Mouse (Mus musculus) brain, adult 2 months (tissue): Measurements from ENCODE around the gene Wnt11.

Experiments
- DNase-seq: peaks from one replicate; pipeline ENCODE4 v3.0.0; 2011; ENCODE audit warnings: low read depth, low spot score

Wnt11 gene

DNA sequence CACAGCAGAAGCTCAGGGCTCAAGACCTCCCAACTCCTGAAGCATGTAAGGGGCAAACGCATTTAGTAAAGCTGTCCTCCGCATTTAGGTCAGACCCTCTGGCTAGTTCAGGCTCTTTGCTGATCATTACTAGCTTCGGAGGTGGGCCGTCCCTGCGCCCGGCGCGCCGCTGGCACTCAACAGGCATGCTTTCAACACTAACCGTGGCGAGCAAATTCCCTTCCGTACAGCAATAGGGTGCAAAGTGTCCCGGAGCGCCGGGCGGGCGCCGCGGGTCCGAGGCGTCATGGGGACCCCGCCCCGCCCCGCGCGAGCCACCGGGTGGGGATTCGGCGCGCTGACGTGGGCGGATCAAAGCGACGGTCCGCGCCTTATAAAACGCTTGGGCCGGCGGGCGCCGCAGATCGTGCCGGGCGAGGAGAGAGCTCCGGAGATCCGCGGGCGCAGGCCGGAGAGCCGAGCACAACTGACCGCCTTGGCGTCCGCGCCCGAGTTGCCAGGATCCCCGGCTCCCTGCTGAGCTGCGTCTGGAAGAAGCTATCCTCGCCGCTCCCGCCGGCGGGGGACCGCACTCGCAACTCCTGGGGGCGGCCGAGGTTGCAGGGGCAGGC is at the start of gene Wnt11:
Gene Wnt11 (plus strand): TSS at position 402 of the 611 bp plus-strand sequence.
- peak; percentile 15 for DNase-seq

DNA sequence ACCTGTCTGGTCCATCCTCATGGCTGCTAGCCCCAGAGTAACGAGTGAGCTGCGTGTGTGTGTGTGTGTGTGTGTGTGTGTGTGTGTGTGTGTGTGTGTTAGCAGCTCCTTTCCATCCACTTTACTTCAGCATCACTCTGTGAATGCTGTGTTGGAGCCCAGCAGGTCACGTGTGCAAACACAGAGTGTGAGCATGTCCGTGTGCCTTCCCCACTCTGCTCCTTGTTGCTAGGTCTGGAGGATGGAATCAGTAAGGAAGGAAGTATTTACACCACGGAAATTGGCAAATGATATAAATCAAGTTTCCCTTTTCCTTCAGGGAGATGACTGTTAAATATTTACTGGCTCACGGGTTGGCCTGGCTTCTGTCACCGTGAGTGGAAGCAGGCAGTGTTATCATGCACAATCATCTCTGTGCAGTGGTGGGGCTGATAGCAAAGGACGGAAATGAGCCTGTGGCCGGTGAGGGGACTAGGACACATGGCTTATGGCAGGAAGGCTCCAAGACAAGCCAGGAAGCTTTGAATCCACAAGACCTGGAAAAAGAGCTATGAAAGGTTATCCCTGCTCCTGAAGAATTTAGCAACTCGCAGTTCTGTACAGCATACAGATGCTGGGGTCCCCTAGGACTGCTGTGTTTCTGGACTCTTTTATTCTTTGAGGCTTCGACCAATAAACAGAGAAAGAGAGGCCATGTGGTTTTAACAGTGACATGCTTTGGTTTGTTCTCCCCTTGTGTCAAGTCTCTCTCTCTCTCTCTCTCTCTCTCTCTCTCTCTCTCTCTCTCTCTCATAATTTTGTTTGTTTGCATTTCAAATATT is 47.9 kb upstream of the Wnt11 start:
- DNase-seq: no peak

DNA sequence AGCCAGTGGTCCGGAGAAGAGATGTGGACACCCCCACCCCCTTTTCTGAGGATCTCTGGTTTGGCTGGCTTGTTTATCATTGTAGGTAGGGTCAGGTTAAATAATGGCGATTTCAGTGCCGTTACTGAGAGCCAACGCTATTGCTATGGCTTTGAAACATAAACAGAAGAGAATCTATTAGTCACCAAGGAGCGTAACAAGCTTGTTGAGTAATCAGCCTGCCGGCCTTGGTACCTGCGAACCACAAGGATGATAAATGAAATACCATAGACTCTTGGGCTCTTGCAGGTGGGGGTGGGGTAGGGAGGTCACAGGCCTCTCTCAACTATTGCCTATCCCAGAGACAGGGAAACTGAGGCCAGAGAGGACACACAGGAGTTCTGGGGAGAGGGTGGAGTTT is 46.2 kb upstream of the Wnt11 start:
- no peak for DNase-seq

DNA sequence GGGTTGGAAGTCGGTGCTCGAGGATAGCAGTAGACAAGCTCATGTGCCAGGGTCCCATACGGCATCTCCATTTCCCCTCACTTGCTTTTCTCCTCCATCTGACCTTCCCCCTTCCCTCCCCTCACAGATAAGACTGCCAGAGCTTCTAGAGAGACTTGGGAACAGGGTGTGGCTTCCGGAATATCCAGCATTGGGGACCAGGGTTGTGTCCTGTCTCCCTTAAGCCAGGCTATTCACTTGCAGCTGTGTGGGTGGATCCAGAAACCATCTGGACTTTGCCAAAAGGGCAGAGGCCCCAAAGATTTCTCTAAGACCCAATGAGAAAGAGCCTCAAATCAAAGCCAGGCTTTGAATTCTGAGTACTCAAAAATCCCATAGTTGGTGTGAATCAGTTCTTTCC is 45.8 kb upstream of the Wnt11 start:
- DNase-seq: no peak

DNA sequence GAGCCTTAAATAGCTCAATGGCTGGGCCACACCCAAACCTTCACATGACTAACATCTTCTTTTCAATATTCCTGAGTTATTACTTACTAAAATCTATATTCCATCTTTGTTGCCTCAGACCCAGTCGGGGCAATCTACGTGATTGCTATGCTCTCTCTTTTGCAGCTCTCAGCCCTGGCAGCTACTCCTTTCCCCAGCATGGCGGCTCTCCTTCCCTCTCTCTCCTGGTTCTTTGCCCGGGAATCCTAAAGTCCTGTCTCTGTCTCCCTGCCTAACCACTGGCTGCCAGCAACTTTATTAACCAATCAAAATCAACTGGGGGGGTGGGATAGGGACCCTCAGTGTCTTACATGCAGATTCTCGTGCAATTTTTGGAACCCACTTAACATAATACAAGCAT is 43.0 kb upstream of the Wnt11 start:
- DNase-seq: no peak

DNA sequence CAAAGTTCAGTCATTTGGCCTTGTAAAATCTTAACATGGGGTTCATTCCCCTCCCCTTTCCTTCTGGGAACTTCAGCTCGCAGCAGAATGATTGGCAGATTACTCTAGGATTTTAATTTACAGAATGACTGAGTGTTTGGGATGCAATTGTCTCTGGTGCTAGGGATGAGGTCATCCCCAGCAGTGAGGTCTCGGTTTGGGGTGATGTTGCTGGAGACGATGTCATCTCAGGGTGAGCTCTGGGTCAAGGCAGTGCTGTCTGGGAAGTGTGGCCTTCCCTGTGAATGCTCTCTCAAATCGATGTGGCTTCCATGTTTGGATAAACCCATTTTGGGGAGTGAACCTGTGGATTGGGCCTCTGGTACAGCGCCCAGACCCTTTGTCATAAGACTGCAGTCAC is 41.1 kb upstream of the Wnt11 start:
- DNase-seq: no peak

DNA sequence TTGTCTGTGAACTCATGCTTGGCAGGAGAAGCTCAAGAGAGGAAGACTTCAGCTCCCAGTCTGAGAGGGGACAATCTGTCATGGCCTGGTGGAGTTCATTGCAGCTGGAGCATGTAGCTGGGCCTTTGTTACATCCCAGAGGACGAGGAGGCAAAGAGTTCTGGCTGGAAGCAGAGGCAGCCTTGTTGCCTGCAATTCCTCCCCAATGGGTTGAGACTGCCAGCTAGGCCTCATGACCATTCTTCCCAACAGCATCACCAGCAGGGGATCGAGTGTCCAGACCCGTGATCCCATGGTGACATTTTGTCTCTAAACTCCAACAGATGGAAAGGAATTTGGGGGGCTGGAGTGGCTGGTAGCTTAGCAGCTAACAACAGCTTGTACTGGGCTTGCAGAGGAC is 40.5 kb upstream of the Wnt11 start:
- DNase-seq: no peak

DNA sequence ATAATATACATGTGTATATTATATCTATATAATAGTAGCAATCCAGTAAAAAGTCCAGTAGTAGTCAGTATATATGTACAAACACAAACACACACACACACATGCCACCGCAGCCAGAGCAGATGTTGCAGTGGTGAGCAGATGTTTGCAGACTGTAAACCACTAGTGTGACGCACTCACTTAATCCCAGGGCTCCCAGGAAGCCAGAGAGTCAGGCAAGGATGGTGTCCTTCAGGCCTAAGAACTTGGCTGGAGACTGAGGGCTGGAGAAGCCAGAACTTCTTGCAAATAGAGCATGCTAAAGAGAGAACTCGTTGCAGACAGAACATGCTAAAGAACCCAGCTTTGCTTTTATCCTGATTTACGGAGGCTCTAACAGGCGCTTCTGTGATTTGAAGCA is 39.3 kb upstream of the Wnt11 start:
- DNase-seq: no peak

DNA sequence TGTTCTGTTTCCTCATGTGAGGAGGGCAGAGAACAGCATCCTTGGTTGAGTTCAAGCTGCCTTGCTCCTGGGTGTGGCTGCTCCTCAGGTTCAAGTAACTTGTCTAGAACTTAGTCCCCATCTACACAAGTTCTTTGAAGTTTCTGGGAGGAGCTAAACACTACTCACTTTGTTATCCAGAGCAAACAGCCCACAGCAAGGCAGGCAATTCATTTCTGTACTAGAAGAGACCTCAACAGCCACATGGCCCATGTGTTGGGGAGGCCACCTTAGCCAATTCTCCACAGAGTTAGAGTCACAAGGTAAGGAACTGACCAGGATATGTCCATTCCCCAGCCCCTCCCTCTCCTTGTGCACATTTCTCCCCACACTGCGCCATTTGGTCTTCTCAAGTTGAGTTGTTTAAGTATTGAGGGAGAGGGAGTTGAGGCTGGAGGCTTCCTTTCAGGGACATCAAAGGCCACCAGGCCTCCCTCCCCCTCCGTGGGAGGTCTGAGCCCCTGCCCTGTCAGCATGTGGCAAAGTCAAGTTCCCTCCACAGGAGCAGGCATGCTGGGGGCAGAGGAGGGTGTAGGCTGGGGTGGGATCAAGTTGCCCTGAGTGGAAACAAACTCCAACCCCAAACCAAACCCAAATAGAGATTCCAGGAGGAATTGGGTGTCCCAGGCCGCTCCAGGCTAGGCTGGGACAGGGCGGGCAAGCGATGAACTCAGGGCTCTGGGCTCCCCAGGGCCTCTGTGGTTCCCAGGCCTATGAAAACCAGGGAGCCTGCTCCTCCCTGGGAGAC is 37.4 kb upstream of the Wnt11 start:
- DNase-seq: no peak

DNA sequence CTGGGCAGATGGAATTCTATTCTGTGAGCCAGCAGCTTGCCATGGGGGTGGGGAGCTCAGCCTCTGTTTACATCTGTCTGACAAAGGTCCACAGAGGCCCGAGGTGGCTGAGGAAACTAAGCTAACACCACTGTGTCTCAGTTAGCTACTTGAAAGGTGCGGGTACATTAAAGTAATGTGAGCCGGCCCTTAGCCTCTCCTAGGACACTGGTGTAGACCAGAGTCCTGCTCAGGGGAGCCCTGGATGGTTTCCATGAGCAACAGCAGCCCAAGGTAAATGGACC is 36.8 kb upstream of the Wnt11 start:
- no peak for DNase-seq

DNA sequence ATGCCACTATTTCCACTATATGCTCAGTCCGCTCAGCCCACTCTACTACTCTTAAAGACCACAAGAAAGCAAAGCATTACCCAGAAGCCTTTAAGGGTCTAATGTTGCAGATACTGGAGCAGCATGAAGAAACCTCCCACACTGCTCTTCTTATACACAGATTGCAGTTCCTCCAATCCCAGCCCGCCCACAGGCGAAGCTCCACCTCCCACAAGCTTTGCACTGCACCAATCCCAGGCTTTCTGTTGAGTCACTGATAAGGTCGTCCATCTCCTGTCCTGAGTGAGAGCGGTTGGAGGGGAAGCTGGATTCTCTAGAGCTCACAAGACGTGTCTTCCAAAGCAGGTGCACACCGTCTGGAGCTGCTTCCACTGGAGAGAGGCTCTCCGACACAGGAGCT is 34.5 kb upstream of the Wnt11 start:
- DNase-seq: peak; percentile 61

DNA sequence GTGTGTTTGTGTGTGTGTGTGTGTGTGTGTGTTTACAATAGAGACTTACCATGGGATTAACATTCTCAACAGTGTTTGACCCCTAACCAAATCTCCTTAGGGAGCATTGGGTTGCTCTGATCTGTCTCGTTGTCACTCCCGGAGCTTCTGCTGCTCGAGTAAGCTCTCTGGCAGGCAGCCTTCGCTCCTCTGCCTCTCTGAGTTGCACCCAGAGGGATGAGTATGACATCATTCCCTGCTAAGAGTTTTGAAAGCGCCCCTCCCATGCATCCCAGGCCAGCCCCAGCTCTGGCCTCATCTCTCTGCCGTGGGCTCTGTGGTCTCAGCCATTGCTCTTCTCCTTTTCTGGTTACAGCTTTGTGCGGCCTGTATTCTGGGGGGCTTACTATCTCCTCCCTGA is 33.8 kb upstream of the Wnt11 start:
- DNase-seq: peak; percentile 44

DNA sequence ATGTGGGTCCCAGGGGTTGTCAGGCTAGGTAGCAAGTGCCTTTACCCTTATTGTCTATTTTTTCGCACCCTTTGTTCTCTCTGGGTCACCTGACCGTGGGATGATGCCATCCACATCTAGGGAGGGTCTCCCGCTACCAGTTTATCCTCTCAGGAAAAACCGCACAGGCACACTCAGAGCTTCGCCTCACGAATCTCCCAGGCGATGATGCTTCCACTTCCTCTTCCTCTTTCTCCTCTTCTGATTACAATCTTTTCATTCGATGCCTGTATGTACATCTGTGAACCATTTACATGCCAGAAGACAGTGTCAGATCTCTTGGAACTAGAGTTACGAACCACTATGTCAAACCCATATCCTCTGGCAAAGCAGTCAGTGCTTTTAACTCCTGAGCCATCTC is 31.7 kb upstream of the Wnt11 start:
- DNase-seq: no peak

DNA sequence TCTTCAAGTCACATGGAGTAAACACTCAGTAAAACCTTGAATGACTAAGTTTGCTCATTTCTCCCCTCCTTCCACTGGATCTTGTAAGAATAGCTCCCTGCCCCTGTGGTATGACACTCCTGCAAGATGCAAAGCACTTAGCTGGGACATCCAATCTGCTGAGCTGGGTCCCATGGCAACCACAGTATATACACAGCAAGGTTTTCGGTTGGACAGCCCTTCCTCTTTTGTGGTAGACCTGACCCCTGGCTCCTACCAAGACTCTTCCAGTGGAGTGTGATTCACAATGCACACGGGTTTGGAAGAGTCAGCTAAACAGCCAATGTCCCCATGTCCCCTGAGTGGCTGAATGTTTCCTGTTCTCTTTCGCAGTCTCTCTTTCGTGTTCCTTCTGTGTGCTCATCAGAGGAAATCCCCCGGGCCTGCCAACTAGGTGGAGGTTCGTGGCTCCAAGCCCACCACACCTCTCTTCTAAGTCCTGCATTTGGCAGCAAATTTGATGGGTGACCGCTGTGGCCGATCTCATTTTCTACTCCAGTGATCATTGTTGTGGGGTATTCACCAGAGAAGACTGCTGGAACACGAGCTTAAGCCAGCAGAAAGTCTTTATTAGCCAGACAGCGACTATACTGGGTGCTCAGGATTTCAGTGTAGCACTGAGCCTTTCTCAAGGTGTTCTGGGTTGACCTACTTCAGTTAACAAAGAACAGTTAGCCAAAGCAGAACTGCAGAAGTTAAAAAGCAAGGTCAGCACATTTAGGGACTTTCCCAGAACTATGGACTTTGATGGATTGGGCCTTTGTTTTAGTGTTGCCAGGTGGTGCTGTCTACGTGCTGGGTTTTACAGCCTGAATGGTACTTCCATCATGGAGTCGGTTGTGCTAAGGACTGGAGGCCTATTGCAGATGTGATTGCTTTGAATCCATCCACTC is 29.8 kb upstream of the Wnt11 start:
- no peak for DNase-seq

DNA sequence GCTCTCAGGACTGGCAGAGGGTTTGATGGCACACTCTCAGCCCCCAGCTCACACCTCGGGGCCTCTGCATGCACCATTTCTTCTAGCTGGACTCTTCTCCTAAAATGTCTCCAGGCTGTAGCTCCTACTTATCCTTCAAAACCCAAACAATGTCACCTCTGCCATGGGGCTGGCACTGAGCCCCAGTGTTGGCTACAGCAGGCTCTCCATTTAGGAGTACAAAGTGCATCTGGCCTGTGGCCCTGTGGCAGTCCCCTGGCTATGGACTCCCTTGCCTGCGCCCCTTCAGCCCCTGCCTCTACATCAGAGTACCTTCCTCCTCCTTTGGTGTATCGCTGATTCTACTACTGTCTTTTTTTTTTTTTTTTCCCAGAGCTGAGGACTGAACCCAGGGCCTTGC is 28.0 kb upstream of the Wnt11 start:
- no peak for DNase-seq

DNA sequence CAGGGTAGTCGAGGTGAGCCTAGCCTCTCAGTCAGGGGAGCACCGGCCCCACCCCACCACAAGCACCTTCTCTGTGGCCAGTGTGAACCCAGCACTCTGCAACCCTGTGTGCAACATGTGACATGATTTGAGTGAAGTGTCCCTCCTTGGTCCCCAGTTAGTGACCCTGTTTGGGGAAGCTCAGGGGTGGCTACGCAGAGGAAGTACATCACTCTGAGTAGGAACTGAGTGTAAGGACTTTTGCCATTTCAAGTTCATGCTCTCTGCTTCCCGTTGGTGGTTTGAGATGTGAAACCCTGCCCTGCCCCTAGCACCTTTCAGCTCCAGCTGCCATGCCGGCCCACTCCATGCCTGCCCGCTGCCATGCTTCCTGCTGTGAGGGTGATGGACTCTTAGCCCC is 25.5 kb upstream of the Wnt11 start:
- no peak for DNase-seq

DNA sequence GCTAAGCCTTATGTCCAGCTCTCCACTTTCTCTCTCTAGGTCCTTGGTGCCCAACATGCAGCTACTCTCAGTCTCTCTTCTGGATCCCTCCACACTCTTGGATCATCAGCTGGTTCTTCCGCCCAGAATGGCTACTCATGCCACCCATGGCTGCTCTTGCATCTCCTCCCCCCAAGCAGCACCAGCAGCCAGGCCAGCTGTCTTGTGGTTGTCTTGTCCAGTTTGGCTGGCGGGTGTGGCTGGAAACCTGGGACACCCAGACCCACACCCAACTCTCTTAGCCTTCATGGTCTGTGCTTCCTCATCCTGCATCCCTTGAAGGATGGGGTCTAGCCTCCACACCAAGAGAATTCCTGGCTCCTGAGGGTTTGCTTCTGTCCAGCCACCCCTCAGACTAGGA is 24.3 kb upstream of the Wnt11 start:
- no peak for DNase-seq

DNA sequence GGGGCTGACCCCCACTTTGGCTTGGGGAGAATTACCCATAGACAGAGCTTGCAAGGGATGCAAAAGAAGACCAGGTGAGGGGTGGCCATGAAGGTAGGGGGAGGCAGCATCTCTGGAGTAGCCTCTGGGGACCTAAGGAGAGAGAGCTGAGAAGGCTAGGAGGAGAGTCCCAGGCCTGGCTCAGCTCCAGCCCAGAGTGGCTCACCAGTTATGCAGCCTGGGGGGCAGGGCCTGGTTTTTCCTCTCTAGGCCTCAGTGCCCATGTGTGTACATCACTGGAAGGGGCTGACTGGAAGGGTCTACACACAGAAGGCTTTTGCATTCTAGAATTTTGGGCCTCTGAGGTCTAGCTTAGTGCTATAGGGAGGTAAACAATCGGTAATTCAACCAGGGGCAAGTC is 14.4 kb upstream of the Wnt11 start:
- no peak for DNase-seq

DNA sequence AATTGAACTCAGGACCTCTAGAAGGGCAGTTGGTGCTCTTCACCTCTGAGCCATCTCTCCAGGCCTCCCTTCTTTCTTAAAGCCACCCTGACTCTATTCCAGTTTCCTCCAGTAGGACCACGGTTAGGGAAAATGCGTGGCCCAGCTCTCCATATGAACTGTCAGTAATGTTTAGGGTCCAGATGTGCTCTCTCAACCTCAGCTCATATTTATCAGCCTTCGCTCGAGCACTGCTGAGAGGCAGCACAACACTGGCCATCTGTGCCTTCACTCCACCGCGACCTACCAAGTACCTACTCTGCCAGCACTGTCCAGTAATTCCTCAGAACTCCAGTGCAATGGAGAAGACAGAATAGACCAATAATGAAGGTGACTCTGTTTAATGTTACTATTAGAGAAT is 12.0 kb upstream of the Wnt11 start:
- no peak for DNase-seq

DNA sequence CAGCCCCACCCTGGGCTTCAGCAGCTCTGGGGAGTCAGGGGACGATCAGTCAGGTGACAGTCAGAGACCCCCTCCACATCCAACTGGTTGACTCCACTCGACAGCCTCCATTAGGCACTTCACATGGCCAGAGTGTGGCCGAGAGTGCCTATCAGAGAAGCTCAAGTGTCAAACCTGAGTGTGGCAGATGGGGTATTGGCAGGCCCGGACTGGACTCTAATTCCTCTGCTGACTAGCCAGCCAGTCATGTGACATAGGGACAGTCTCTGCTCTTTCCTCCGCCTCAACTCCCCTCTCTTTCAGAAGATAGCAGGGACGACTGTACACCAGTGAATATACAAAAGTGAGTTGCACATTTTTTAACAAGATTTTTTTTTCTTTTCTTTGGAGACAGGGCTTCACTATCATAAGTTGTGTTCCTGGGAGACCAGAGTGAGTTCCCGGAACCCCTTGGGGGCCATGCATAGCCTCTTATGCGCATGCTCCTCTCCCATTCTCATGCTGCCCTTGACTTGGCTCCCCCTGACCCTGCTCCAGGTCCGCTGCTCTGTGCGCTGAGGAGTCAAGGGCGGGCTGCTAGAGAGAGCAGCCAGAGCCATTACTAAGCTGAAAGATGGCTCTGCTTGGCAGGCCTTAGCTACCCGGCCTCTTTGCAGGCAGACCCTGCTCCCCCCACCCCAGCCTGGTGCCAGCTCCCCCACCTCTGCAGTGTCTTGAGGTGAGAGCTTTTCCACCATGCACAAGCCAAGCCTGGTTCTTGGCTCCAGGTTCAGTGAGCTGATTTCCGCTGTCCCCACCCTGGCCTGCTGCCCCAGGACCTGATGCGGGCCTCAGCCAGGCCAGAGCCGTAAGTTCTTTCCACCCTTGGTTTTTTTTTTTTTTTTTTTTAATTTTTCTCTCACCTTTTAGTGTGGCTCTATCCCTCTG is 10.8 kb upstream of the Wnt11 start:
- DNase-seq: no peak

DNA sequence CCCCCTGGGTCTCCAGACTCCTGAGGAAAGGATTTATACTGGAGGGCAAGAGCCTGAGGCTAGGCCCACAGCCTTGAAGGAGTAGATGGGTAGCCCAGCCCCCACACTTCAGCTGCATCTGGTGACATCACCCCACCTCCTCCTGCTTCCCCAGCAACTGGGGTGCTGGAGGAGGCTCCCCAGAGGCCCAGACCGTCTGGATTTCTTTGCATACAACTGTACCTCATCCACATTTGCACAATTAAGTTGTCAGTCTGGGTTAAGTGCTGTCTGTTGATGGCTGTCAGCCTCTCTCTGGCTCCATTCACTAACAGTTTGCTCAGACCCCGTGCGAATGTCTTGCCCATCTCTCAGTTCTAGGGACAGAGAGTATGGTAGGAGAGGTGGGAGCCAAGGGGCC is 6.9 kb upstream of the Wnt11 start:
- DNase-seq: peak; percentile 48
